ENCODE assay signal across 29 mouse cellular contexts in the genomic region with DNA sequence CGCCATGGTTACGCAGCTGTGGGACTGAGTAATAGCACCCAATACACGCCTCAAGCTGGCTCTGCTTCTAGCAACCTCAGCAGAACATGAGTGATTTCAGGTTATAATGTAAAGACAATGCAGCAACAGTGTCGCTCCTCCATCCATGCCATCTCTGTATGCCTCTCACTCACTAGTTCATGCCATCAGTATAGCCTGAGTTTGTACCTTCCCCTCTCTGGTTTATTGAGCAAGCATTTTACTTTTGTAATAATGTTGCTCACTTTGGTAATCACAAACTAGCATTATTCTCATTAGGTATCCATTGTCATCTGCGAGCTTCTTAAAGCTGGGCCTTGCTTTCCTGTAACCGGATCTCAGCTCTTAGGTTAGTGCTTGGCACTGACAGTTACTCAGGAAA. TPM values are rescaled to one million over a fixed set of nuclear protein-coding genes. Genes with fewer than 3 reads are reported as not detected.
A peak's percentile ranks its signal among the peaks of the same experiment; 100 is the strongest.
DNase-seq lines count a peak whose midpoint lies in the region; ATAC-seq lines count a peak whose summit lies in the region.
"Had no signal": no experiment of that assay in that cellular context is flagged by ENCODE, and none has a peak within 500 bp of the region (broad histone marks: within the 10 kb centered on the region; RNA-seq: fewer than 3 reads in every experiment).

No protein-coding gene starts in this region.

- no peak overlapping the region for H3K27ac ChIP-seq in kidney, embryonic 14.5 days (ENCODE audit: low read depth, low read length)
- H3K27ac ChIP-seq: embryonic facial prominence, embryonic 13.5 days; embryonic facial prominence, embryonic 15.5 days; forebrain, embryonic 10.5 days; forebrain, embryonic 12.5 days had no signal

- H3K4me2 ChIP-seq in kidney, embryonic 14.5 days (replicated peaks; ENCODE audit: low read depth, low read length) = no peak overlapping the region
- H3K4me2 ChIP-seq: embryonic facial prominence, embryonic 13.5 days; embryonic facial prominence, embryonic 15.5 days; forebrain, embryonic 12.5 days had no signal

- H3K4me1 ChIP-seq in kidney, embryonic 14.5 days (ENCODE audit: control insufficient read depth, insufficient read depth, low read length) = no peaks in the 10 kb centered on the region
- H3K4me1 ChIP-seq: embryonic facial prominence, embryonic 15.5 days had no signal

- H3K9me3 ChIP-seq in kidney, embryonic 14.5 days (ENCODE audit: control insufficient read depth, low read length) = no peaks in the 10 kb centered on the region
- H3K9me3 ChIP-seq: embryonic facial prominence, embryonic 13.5 days; embryonic facial prominence, embryonic 15.5 days; forebrain, embryonic 10.5 days; forebrain, embryonic 12.5 days; G1E had no signal

- WGBS in kidney, embryonic 14.5 days = 95% methylated on average over 6 of the region's 6 CpGs

- peaks cover 16% of the 10 kb centered on the region; the same call in 1 of the 2 replicates for H3K36me3 ChIP-seq in kidney, embryonic 14.5 days (ENCODE audit: control insufficient read depth, insufficient read depth, low read length)
- H3K36me3 ChIP-seq: G1E had no signal

- ATAC-seq in megakaryocyte, adult 5-6 weeks (ENCODE audit: poor library complexity, severe bottlenecking) = peak; percentile 52
- ATAC-seq in kidney, embryonic 14.5 days (ENCODE audit: low FRiP score, low TSS enrichment) = no peak
- ATAC-seq: activated CD4-positive, CD25-positive, alpha-beta regulatory T cell, adult 4 months; CD4-positive, CD25-positive, alpha-beta regulatory T cell, adult 4 months; forebrain, embryonic 14.5 days; forebrain, embryonic 16.5 days; Patski had no signal

- H3K4me3 ChIP-seq in kidney, embryonic 14.5 days (ENCODE audit: low read length) = no peak overlapping the region
- H3K4me3 ChIP-seq: embryonic facial prominence, embryonic 13.5 days; embryonic facial prominence, embryonic 15.5 days; erythroblast, embryonic 14.5 days; forebrain, embryonic 10.5 days; forebrain, embryonic 12.5 days had no signal

- no peaks in the 10 kb centered on the region for H3K27me3 ChIP-seq in kidney, embryonic 14.5 days (ENCODE audit: control insufficient read depth, insufficient read depth, low read length)
- H3K27me3 ChIP-seq: CH12.LX; embryonic facial prominence, embryonic 13.5 days; embryonic facial prominence, embryonic 15.5 days; forebrain, embryonic 12.5 days; Patski had no signal

- no peak overlapping the region for H3K9ac ChIP-seq in kidney, embryonic 14.5 days (ENCODE audit: low read depth, low read length)
- H3K9ac ChIP-seq: embryonic facial prominence, embryonic 13.5 days; embryonic facial prominence, embryonic 15.5 days; forebrain, embryonic 12.5 days had no signal

- DNase-seq in adrenal gland, postnatal 36 days = peak; percentile 11 to 18
- no peak for DNase-seq in adrenal gland, adult (ENCODE audit: inconsistent age in 2 of 2, low spot score in 1 of 2)
- DNase-seq in brain, adult 2 months (ENCODE audit: low read depth, low spot score) = peak; percentile 52
- no peak for DNase-seq in thymus, postnatal 10 days (ENCODE audit: low spot score in 2 of 2)
- DNase-seq: adrenal gland, adult 2 months; adrenal gland, postnatal 10 days; adrenal gland, postnatal 25 days; B cell, adult 2 months; cerebellum, adult 11 months; cerebellum, adult 18-20 months; cerebellum, adult 8-10 months; cerebellum, adult 9-11 months; cerebellum, postnatal 14 days; cerebellum, postnatal 36 days; embryo, embryonic 11 days had no signal

RNA-seq across cellular contexts. Expression of gene Pcnx, which starts 36.2 kb away (rescaled TPM):
- 10 to 100 TPM; 52.7 to 54.6 TPM for total RNA-seq in adrenal gland, postnatal 36 days (2021)
- total RNA-seq in megakaryocyte, adult 5-6 weeks (2015) = 33.1 and 40.1 TPM in 2 replicates
- 13.1 and 18.8 TPM in 2 replicates for total RNA-seq in megakaryocyte, adult 5-6 weeks (2017)
- 13.2 and 19.5 TPM in 2 replicates for polyA plus RNA-seq in kidney, embryonic 14.5 days (2014; fragmentation: Nextera tagmentation; extraction: Ambion mirVana)
- polyA plus RNA-seq: G1E had no signal

Comparison
In these comparisons a context has a peak if more than half of its experiments do, and no peak if none do; other contexts are left out.
1. DNase-seq: peak in adrenal gland, postnatal 36 days (2 of 2) and brain, adult 2 months (single experiment); none in adrenal gland, adult (0 of 2) and thymus, postnatal 10 days (0 of 2).